In the genomic region with DNA sequence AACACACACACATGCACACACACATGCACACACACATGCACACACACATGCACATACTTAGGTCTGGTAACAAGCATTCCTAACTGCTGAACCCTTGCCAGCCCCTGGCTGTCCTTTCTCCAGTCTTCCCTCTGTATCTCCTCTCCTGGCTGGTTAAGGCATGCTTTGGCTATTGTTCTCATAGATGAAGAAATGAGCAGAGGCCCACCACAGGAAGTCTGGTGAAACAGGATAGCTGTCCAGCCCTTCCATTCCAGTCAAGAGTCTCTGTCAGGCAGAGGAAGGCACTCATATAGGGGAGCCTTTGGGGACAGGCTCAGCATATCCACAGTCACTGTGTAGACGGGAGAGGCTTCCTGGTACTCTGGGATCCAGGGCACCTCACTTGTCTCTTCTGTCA, we compare ENCODE assay signal across 19 mouse cellular contexts. TPM values are rescaled to one million over a fixed set of nuclear protein-coding genes. Genes with fewer than 3 reads are reported as not detected.
DNase-seq lines count a peak whose midpoint lies in the region; ATAC-seq and TF ChIP-seq lines count a peak whose summit lies in the region.
"Had no signal": no experiment of that assay in that cellular context is flagged by ENCODE, and none has a peak within 500 bp of the region (broad histone marks: within the 10 kb centered on the region; RNA-seq: fewer than 3 reads in every experiment).

No protein-coding gene starts in this region.

- no peak overlapping the region for H3K9ac ChIP-seq in heart, postnatal 0 days (replicated peaks; ENCODE audit: low read depth, low read length)
- H3K9ac ChIP-seq: embryonic facial prominence, embryonic 13.5 days; liver, embryonic 15.5 days had no signal

- no peak for DNase-seq in heart, postnatal 0 days (ENCODE audit: low spot score)
- DNase-seq in heart, embryonic 10.5 days (ENCODE audit: low spot score) = no peak
- DNase-seq in 416B (ENCODE audit: low read depth) = peak; percentile 66
- DNase-seq in layer of hippocampus, adult 9-10 months (ENCODE audit: low spot score) = no peak
- DNase-seq: adrenal gland, postnatal 10 days; kidney, adult 18-20 months; right cerebral cortex, postnatal 25 days; thymus, adult 2 months had no signal

- no peak for TF ChIP-seq EP300 in heart, postnatal 0 days (IDR thresholded peaks at IDR 0.05; ENCODE audit: low read depth)

- H3K27ac ChIP-seq in heart, postnatal 0 days (ENCODE audit: low read depth) = no peak overlapping the region
- H3K27ac ChIP-seq in heart, embryonic 10.5 days = no peak overlapping the region
- H3K27ac ChIP-seq: embryonic facial prominence, embryonic 13.5 days; hindbrain, embryonic 10.5 days; kidney, postnatal 0 days; liver, embryonic 15.5 days had no signal

- peaks cover 18% of the 10 kb centered on the region for H3K4me1 ChIP-seq in heart, postnatal 0 days (ENCODE audit: control insufficient read depth, insufficient read depth)
- H3K4me1 ChIP-seq in heart, embryonic 10.5 days = peaks cover 48% of the 10 kb centered on the region
- H3K4me1 ChIP-seq in megakaryocyte, embryonic 14.5 days = peaks cover 77% of the 10 kb centered on the region

- H3K4me3 ChIP-seq in heart, postnatal 0 days (ENCODE audit: low read depth, low read length) = no peak overlapping the region
- no peak overlapping the region for H3K4me3 ChIP-seq in heart, embryonic 10.5 days
- peak overlapping the region; percentile 73 for H3K4me3 ChIP-seq in megakaryocyte, embryonic 14.5 days (replicated peaks)
- H3K4me3 ChIP-seq: embryonic facial prominence, embryonic 13.5 days; hindbrain, embryonic 10.5 days; liver, embryonic 15.5 days had no signal

- 53% methylated on average over 1 of the region's 1 CpGs for WGBS in heart, postnatal 0 days
- 46% methylated on average over 1 of the region's 1 CpGs for WGBS in heart, embryonic 10.5 days

- H3K4me2 ChIP-seq in heart, postnatal 0 days (ENCODE audit: low read depth, low read length) = no peak overlapping the region
- H3K4me2 ChIP-seq: embryonic facial prominence, embryonic 13.5 days; liver, embryonic 15.5 days had no signal

- H3K36me3 ChIP-seq in heart, postnatal 0 days (replicated peaks; ENCODE audit: control insufficient read depth, insufficient read depth, low read length) = no peaks in the 10 kb centered on the region
- no peaks in the 10 kb centered on the region for H3K36me3 ChIP-seq in heart, embryonic 10.5 days
- H3K36me3 ChIP-seq in megakaryocyte, embryonic 14.5 days (replicated peaks; ENCODE audit: low read length) = no peaks in the 10 kb centered on the region
- H3K36me3 ChIP-seq: embryonic facial prominence, embryonic 13.5 days; hindbrain, embryonic 10.5 days; liver, embryonic 15.5 days had no signal

- no peak for TF ChIP-seq CTCF in heart, postnatal 0 days (IDR thresholded peaks at IDR 0.05; ENCODE audit: low read depth)

- peaks cover 70% of the 10 kb centered on the region for H3K27me3 ChIP-seq in heart, postnatal 0 days (ENCODE audit: control insufficient read depth, insufficient read depth, low read length)
- H3K27me3 ChIP-seq in heart, embryonic 10.5 days (ENCODE audit: insufficient read depth, poor library complexity, severe bottlenecking) = peaks cover 98% of the 10 kb centered on the region
- H3K27me3 ChIP-seq in megakaryocyte, embryonic 14.5 days (replicated peaks) = peaks cover 95% of the 10 kb centered on the region

- no peaks in the 10 kb centered on the region for H3K9me3 ChIP-seq in heart, postnatal 0 days (replicated peaks; ENCODE audit: control insufficient read depth, low read length)
- H3K9me3 ChIP-seq in heart, embryonic 10.5 days = no peaks in the 10 kb centered on the region
- H3K9me3 ChIP-seq in megakaryocyte, embryonic 14.5 days = no peaks in the 10 kb centered on the region
- H3K9me3 ChIP-seq: embryonic facial prominence, embryonic 13.5 days; hindbrain, embryonic 10.5 days; liver, embryonic 15.5 days had no signal

- peak; percentile 19; the same call in 1 of the 2 replicates for ATAC-seq in heart, postnatal 0 days (ENCODE audit: insufficient read depth, low read depth)
- no peak for ATAC-seq in megakaryocyte, adult 5-6 weeks (ENCODE audit: poor library complexity, severe bottlenecking)
- peak; percentile 31 for ATAC-seq in granulocyte monocyte progenitor cell, adult 5-6 weeks (replicated peaks; ENCODE audit: poor library complexity, severe bottlenecking)
- ATAC-seq: activated CD4-positive, CD25-positive, alpha-beta regulatory T cell, adult 4 months; forebrain, embryonic 16.5 days had no signal

RNA-seq across cellular contexts. Expression of a gene that starts 4.7 kb away (rescaled TPM):
- total RNA-seq in heart, postnatal 0 days (2014; rRNA removed; ENCODE audit: low replicate concordance) = 0.81 and 1.6 TPM in 2 replicates
- 0.23 TPM in 2 replicates for polyA plus RNA-seq in heart, postnatal 0 days (2015; fragmentation: Nextera tagmentation; extraction: Ambion mirVana)
- 0.49 and 0.88 TPM in 2 replicates for polyA plus RNA-seq in heart, embryonic 10.5 days (2016; fragmentation: Nextera tagmentation; extraction: Ambion mirVana)
- polyA plus RNA-seq in megakaryocyte, embryonic 14.5 days (2012; ENCODE audit: insufficient read depth, low replicate concordance) = 0.62 TPM in 1 of 2 replicates, not detected in the other
- total RNA-seq in megakaryocyte, adult 5-6 weeks (2015) = not detected in 2 replicates
- total RNA-seq in megakaryocyte, adult 5-6 weeks (2017) = not detected in 2 replicates
- total RNA-seq in granulocyte monocyte progenitor cell, adult 5-6 weeks (2014; fragmentation: Nextera tagmentation) = not detected in 2 replicates
- total RNA-seq in granulocyte monocyte progenitor cell, adult 5-6 weeks (2017) = not detected in 2 replicates
- total RNA-seq: megakaryocyte-erythroid progenitor cell, adult 5-6 weeks; neutrophil, adult 5-6 weeks had no signal
- polyA plus RNA-seq: activated CD4-positive, CD25-positive, alpha-beta regulatory T cell, adult 4 months; liver, embryonic 15.5 days had no signal

RNA-seq across cellular contexts. Expression of a gene that starts 50.4 kb away (rescaled TPM):
- 33.9 and 39.8 TPM in 2 replicates for total RNA-seq in heart, postnatal 0 days (2014; rRNA removed; ENCODE audit: low replicate concordance)
- polyA plus RNA-seq in heart, postnatal 0 days (2015; fragmentation: Nextera tagmentation; extraction: Ambion mirVana) = 4.8 and 4.9 TPM in 2 replicates
- polyA plus RNA-seq in heart, embryonic 10.5 days (2016; fragmentation: Nextera tagmentation; extraction: Ambion mirVana) = 11.8 and 15.6 TPM in 2 replicates
- polyA plus RNA-seq in megakaryocyte, embryonic 14.5 days (2012; ENCODE audit: insufficient read depth, low replicate concordance) = 5.4 and 20.2 TPM in 2 replicates
- 9.6 and 11.8 TPM in 2 replicates for total RNA-seq in megakaryocyte, adult 5-6 weeks (2015)
- total RNA-seq in megakaryocyte, adult 5-6 weeks (2017) = 7.1 and 17.9 TPM in 2 replicates
- 23.8 and 33.0 TPM in 2 replicates for total RNA-seq in granulocyte monocyte progenitor cell, adult 5-6 weeks (2014; fragmentation: Nextera tagmentation)
- total RNA-seq in granulocyte monocyte progenitor cell, adult 5-6 weeks (2017) = 13.7 and 20.9 TPM in 2 replicates
